Mouse (Mus musculus) left cerebral cortex, postnatal 25 days (tissue): Measurements from ENCODE around the gene Ube2cbp. TPM values are rescaled to one million over a fixed set of nuclear protein-coding genes. Genes with fewer than 3 reads are reported as not detected.

ENCODE experiments used
- DNase-seq, 2 experiments: peaks; one replicate each; pipeline ENCODE4 v3.0.0; 2022; ENCODE audit warnings: low spot score in 2 of 2, mixed read lengths in 1 of 2
- intact Hi-C: fragments of 180-260 bp; cut with DNase I; formaldehyde crosslinking; loops from one replicate; pipeline ENCODE4 v1.15.1; 2025
- total RNA-seq, 2 experiments: library from RNA; stranded (reverse); gene quantifications; 2 replicates each; pipeline ENCODE4 v1.2.3; 2021

Ube2cbp gene
- total RNA-seq, 2 experiments from 2014 or later = 3.8 to 4.3 TPM

DNA sequence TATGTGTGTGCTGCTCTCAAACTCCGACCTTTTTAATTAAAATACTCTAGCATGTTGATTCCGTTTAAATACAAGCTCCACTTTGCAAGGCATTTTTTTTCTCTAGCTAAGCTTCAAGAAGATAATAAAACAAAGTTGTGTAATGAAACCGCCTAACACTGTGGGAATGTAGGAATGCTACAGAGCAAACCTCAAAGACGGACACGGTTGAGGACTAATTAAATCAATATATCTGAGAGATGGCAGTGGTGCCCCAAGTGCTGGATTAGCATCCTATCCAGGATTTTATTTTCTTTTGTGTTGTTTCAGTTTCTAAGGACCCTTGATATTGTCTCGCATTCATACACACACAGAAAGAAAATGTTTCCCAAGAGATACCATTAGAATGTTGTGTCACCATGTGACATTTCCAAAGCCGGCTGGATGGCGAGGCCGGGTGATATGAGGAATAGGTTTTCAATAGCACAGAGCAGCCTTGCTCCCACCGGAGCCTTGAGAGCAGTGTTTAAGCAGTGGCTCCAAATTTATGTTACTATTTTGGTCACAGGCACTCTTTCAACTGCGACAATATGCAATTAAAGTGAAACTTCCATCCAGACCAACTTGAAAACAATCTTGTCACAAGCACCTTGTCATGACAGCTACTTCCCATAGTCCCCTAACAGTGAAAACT lies 26.3 kb downstream of the Ube2cbp start:
- no peak for DNase-seq
- intact Hi-C loops = no loop called here

DNA sequence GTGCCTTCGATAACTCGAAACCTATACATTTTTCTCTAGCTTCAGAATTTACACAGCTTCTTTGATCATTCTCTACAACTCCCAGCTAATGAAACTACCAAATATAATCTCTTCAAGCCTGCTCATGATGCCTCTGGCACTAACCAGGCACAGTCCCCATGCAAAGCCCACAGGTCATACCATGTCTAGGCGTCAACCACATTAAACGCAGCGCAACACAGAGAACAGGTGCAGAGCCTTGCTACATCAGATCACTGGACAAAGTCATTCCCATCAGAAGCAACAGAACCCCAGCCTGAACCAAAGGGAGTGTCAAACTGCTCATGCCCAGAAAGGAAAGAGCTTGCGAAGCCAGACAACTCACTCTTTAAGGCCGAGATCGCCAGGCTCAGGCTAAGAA lies 28.1 kb downstream of the Ube2cbp start:
- no peak for DNase-seq
- intact Hi-C loops = no loop called here

DNA sequence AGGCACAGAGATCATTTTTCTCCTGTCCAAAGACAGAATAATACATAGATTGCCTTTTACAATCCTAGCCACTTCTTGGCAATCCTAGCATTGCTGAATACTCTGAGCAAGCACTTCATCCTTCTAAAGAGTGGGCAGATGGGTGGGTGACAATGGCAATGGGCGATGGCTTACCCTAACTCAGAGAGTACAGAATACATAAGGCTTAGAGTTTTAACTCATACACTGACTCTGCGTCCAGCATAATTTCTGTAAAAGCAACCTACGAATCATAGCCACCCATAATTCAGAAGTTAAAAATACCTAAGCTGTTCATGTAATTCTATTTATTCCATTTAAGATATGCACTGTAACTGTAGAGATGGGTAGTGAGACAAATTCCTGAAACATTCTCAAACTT lies 29.2 kb downstream of the Ube2cbp start:
- intact Hi-C loops = no loop called here
- peak in 1 of 2 experiments; percentile 57 for DNase-seq

DNA sequence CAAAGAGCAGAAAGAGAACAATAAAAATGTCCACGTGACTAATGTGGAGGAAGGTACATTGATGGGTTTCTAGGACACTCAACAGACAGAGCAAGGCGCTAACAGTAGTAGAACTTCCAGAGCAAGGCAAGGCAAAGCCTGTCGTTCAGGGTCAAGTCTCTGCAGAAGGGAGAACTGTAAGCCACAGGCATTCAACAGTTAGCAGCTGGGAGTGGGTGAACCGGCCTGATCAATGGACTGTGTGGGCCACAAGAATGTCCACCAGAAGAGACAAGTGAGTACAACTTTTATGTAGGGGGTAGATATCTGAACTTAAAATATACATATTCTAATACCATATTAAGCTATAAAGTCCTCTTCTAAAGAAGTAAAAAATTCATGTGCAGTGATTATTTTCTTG lies 41.4 kb downstream of the Ube2cbp start:
- DNase-seq = no peak

GRCm38 (mm10) chr9:86419366-86419765 lies 45.4 kb downstream of the Ube2cbp start:
- peak; percentile 30 to 84 for DNase-seq
- intact Hi-C loops = loop anchor here (1.0 to 10.0 kb wide), 4 partner anchors 29 to 315 kb away; no protein-coding TSS in a partner anchor

More for the DNA sequence above, 41.4 kb downstream of the Ube2cbp start:
- intact Hi-C loops = loop anchor here (10.0 kb wide), 1 partner anchor 479 kb away; no protein-coding TSS in a partner anchor

- intact Hi-C loops = loop anchor here (2.0 to 10.0 kb wide), 2 partner anchors 27 to 313 kb away; no protein-coding TSS in a partner anchor
- DNase-seq = no peak
These were observed 46.8 kb downstream of the Ube2cbp start for GRCm38 (mm10) chr9:86417971-86418370.

GRCm38 (mm10) chr9:86395785-86396184 lies 69.0 kb downstream of the Ube2cbp start:
- peak in 1 of 2 experiments; percentile 14 for DNase-seq

DNA sequence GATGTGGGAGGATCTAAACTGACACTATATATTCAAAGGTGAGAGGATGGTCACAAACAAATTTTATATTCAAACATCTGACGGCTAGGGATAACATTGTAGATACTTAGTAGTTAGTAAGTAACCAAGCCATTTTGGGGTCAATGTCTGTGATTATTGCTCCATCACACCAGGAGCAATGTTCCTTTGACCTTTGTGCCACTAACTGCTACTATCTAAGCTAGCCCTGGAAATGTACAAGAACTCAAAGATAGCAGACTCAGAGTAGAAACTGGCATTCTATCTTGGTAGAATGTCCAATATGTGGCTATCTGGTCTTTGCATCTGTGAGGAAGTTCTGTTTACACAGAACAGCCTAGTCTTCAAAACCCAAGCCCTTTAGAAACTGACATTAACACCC lies 69.7 kb downstream of the Ube2cbp start:
- intact Hi-C loops = no loop called here
- DNase-seq = no peak

More at GRCm38 (mm10) chr9:86395785-86396184, 69.0 kb downstream of the Ube2cbp start:
- intact Hi-C loops = no loop called here

GRCm38 (mm10) chr9:86393586-86394272 lies 71.0 kb downstream of the Ube2cbp start:
- intact Hi-C loops = no loop called here
- no peak for DNase-seq

- no peak for DNase-seq
- intact Hi-C loops = loop anchor here (2.0 kb wide), 1 partner anchor 27 kb away; no protein-coding TSS in a partner anchor
These were observed 73.3 kb downstream of the Ube2cbp start for GRCm38 (mm10) chr9:86391467-86391866.

GRCm38 (mm10) chr9:86390713-86391112 lies 74.0 kb downstream of the Ube2cbp start:
- peak; percentile 13 to 40 for DNase-seq
- intact Hi-C loops = loop anchor here (2.0 kb wide), 1 partner anchor 28 kb away; no protein-coding TSS in a partner anchor

- DNase-seq = no peak
- intact Hi-C loops = no loop called here
These were observed 76.2 kb downstream of the Ube2cbp start for GRCm38 (mm10) chr9:86388538-86388937.

DNA sequence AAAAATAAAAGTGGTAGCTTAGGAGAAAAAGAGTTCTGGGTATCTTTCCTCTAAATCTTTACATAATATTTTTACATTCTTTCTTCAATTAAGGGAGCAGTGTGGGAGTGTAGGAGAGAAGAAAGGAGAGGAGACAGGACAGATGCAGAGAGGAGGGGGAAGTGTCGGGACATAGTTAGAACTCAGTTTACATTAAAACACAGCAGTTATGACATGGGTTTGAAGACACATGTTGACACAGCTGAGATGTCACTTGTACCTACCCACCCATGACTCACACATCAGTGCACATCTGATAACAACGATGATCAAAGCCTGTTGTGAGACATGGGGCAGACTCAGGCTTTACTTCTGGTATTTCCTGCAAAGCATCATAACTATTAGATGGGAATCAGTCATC lies 87.8 kb downstream of the Ube2cbp start:
- peak in 1 of 2 experiments; percentile 17 for DNase-seq
- intact Hi-C loops = no loop called here

DNA sequence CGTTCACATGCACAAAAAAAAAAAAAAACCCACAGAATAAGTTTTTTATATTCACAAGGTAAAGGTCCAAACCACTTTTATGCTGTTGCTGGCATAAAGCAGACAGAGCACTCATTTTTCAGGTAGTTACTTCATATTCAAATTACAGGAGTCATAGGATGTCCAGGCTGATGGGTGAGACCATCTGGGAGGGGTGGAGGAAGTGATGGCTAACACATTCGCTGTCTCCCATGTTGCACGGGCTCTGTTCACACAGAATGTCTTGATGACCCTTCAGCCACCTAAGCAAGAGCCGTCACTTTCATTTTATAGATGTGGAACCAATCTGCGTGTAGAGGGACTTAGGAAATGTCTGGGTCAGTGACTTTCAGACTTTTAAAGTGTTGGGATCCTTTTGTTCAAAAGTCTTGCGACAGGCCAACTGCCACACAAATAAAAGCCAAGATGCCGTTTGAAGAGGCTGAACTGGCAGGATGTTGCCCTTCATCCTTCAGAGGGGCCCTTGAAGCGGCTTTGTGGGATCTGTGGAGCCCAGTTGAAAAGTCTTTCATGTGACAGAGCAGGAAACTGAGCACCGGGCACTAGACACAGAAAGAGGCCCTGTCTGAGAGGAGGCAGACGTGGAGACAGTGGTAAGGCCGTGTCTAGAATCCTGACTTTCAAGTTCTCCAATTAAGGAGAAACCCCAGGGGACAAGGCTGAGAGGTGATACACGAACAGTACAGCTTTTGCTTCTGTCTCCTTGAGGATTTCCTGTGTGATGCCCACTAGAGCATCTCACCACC lies 91.8 kb downstream of the Ube2cbp start:
- intact Hi-C loops = no loop called here
- no peak for DNase-seq

DNA sequence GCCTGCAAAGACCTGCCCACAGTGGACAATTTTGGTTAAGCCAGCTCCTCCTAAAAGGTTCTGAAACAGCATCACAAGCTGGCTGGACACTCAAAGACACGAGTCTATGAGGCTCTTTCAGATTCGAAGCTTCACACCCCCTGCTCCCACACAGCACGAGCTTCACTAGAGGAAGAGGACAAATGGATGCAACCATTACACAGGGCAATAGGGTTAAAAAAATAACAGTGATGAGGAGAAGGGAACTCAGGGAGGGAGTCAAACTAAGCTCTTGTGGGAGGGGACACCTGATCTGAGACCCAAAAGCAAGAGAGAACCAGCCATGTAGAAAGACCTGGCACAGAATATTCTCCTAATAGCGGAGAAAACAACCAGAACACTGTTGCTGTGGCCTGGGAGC lies 95.5 kb downstream of the Ube2cbp start:
- DNase-seq = no peak
- intact Hi-C loops = no loop called here

GRCm38 (mm10) chr9:86360536-86360935 lies 104.2 kb downstream of the Ube2cbp start:
- intact Hi-C loops = no loop called here
- DNase-seq = no peak

- no peak for DNase-seq
- intact Hi-C loops = no loop called here
These were observed 108.9 kb downstream of the Ube2cbp start for GRCm38 (mm10) chr9:86355851-86356250.

DNA sequence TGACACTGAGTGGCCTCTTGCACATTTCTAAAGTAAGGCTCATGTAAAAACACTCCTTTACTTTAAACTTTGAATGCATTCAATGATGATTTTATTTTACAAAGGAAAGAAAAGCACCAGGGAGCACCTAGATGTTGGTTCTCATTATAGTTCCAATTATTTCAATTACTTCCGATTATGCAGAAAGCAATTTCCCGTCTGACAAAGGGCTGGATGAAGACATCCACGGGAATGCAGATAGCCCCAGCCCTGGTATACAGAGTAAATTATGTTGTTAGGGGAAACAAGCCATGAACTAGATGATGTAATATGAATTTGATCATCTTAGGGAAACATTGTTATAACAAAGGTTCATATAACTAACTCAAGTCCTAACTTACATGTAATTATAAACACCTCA lies 113.3 kb downstream of the Ube2cbp start:
- DNase-seq = no peak
- intact Hi-C loops = no loop called here

GRCm38 (mm10) chr9:86336792-86337191 lies 128.0 kb downstream of the Ube2cbp start:
- intact Hi-C loops = no loop called here

GRCm38 (mm10) chr9:86336361-86336760 lies 128.4 kb downstream of the Ube2cbp start:
- intact Hi-C loops = no loop called here
- no peak for DNase-seq

More at GRCm38 (mm10) chr9:86336792-86337191, 128.0 kb downstream of the Ube2cbp start:
- no peak for DNase-seq
